Mouse (Mus musculus) stomach, embryonic 14.5 days (tissue): Measurements from ENCODE around the gene Adcy4. TPM values are rescaled to one million over a fixed set of nuclear protein-coding genes. Genes with fewer than 3 reads are reported as not detected.
A peak's percentile ranks its signal among the peaks of the same experiment; 100 is the strongest.

Source experiments
- ATAC-seq: fragments of 200-750 bp; cut with Nextera tagmentation; 2 replicates; pipeline ENCODE4 v1.8.0; 2017; ENCODE audit warnings: low read depth, moderate TSS enrichment; ENCODE audit not compliant: insufficient number of reproducible peaks, insufficient read depth, low FRiP score
- H3K27ac ChIP-seq: fragments of 300-500 bp; sonication (generic); 2 replicates; pipeline ENCODE4 v1.5.1; 2014; ENCODE audit warnings: mild to moderate bottlenecking, low read length, moderate library complexity, mixed read lengths
- H3K27me3 ChIP-seq: fragments of 300-500 bp; sonication (generic); 2 replicates; pipeline ENCODE4 v1.6.1; 2014; ENCODE audit warnings: low read length, control low read depth, mixed read lengths; ENCODE audit not compliant: control insufficient read depth, insufficient read depth
- H3K36me3 ChIP-seq: fragments of 300-500 bp; sonication (generic); 2 replicates; pipeline ENCODE4 v1.6.1; 2014; ENCODE audit warnings: mild to moderate bottlenecking, control low read depth, low read length, moderate library complexity, mixed read lengths; ENCODE audit not compliant: control insufficient read depth, insufficient read depth
- H3K4me1 ChIP-seq: fragments of 300-500 bp; sonication (generic); 2 replicates; pipeline ENCODE4 v1.6.1; 2014; ENCODE audit warnings: low read length, control low read depth, mixed read lengths; ENCODE audit not compliant: control insufficient read depth, insufficient read depth
- H3K4me2 ChIP-seq: fragments of 300-500 bp; sonication (generic); replicated peaks from 2 replicates; pipeline ENCODE4 v1.6.1; 2014; ENCODE audit warnings: low read depth, low read length, control low read depth
- H3K4me3 ChIP-seq: fragments of 300-500 bp; sonication (generic); 2 replicates; pipeline ENCODE4 v1.5.1; 2014; ENCODE audit warnings: low read depth, low read length, control low read depth
- H3K9ac ChIP-seq: fragments of 300-500 bp; sonication (generic); replicated peaks from 2 replicates; pipeline ENCODE4 v1.6.1; 2014; ENCODE audit warnings: low read depth, mild to moderate bottlenecking, control low read depth, low read length, moderate library complexity, mixed read lengths
- H3K9me3 ChIP-seq: fragments of 300-500 bp; sonication (generic); 2 replicates; pipeline ENCODE4 v1.6.1; 2016; ENCODE audit warnings: low read depth, low read length, control low read depth; ENCODE audit not compliant: control insufficient read depth
- WGBS: fragments of 180-500 bp; shearing (Covaris S2); extraction: QIAGEN DNeasy Blood & Tissue Kit; methylation state at CpG from one replicate; pipeline ENCODE4 v1.1.7; 2014; 5-methylcytosine and 5-hydroxymethylcytosine counted together
- polyA plus RNA-seq: library from polyadenylated mRNA; unstranded; fragments of >200 nt; fragmentation: Nextera tagmentation; extraction: Ambion mirVana; gene quantifications from 2 replicates; pipeline ENCODE4 v1.2.1, GENCODE M21; 2014

The Adcy4 gene
- polyA plus RNA-seq, 1 experiment from 2014 or later, result 4.3 TPM

- H3K9ac ChIP-seq, result no peak overlapping the region
- no peaks in the 10 kb centered on the region for H3K36me3 ChIP-seq
- peaks cover 5% of the 10 kb centered on the region for H3K4me1 ChIP-seq
- no peak for ATAC-seq
- no peak overlapping the region for H3K4me2 ChIP-seq
- H3K9me3 ChIP-seq, result no peaks in the 10 kb centered on the region
- no peak overlapping the region for H3K27ac ChIP-seq
- no peaks in the 10 kb centered on the region for H3K27me3 ChIP-seq
- no peak overlapping the region for H3K4me3 ChIP-seq
- 51% methylated on average over 7 of the region's 7 CpGs for WGBS
Measured at GRCm38 (mm10) chr14:55776711-55777110, 7.2 kb downstream of the Adcy4 start.

- Histone ChIP-seq H3K9me3 (no peaks in the 10 kb centered on the region), H3K4me3 (no peak overlapping the region), H3K9ac (no peak overlapping the region), H3K27me3 (peaks cover 12% of the 10 kb centered on the region; the same call in 1 of the 2 replicates), H3K27ac (no peak overlapping the region), H3K4me2 (no peak overlapping the region), H3K4me1 (0 out of 2 replicates have a peak, but pooled peaks cover 5% of the 10 kb centered on the region), H3K36me3 (no peaks in the 10 kb centered on the region)
- no peak for ATAC-seq
- WGBS, result 73% methylated on average over 16 of the region's 16 CpGs
Measured at GRCm38 (mm10) chr14:55769087-55769703, 14.7 kb downstream of the Adcy4 start.

GRCm38 (mm10) chr14:55768555-55768954, 15.3 kb downstream of the Adcy4 start:
- WGBS, result 90% methylated on average over 6 of the region's 6 CpGs
- H3K27me3 ChIP-seq, result peaks cover 12% of the 10 kb centered on the region; the same call in 1 of the 2 replicates

GRCm38 (mm10) chr14:55767519-55768414, 16.1 kb downstream of the Adcy4 start:
- H3K36me3 ChIP-seq, result no peaks in the 10 kb centered on the region
- H3K9me3 ChIP-seq, result no peaks in the 10 kb centered on the region
- peak overlapping the region; percentile 25; the same call in 1 of the 2 replicates for H3K9ac ChIP-seq
- H3K4me2 ChIP-seq, result peak overlapping the region; percentile 70
- 0 out of 2 replicates have a peak, but pooled peaks cover 5% of the 10 kb centered on the region for H3K4me1 ChIP-seq
- peak; percentile 70; the same call in 1 of the 2 replicates for ATAC-seq
- H3K27me3 ChIP-seq, result peaks cover 12% of the 10 kb centered on the region; the same call in 1 of the 2 replicates
- H3K4me3 ChIP-seq, result peak overlapping the region; percentile 34
- WGBS, result 13% methylated on average over 52 of the region's 52 CpGs
- no peak overlapping the region for H3K27ac ChIP-seq

More at GRCm38 (mm10) chr14:55768555-55768954, 15.3 kb downstream of the Adcy4 start:
- 0 out of 2 replicates have a peak, but pooled peaks cover 5% of the 10 kb centered on the region for H3K4me1 ChIP-seq
- no peak overlapping the region for H3K4me3 ChIP-seq
- no peaks in the 10 kb centered on the region for H3K36me3 ChIP-seq
- no peak overlapping the region for H3K27ac ChIP-seq
- H3K9me3 ChIP-seq, result no peaks in the 10 kb centered on the region
- ATAC-seq, result no peak
- H3K9ac ChIP-seq, result no peak overlapping the region
- no peak overlapping the region for H3K4me2 ChIP-seq

- Histone ChIP-seq H3K27me3 (peaks cover 19% of the 10 kb centered on the region; the same call in 1 of the 2 replicates), H3K9me3 (no peaks in the 10 kb centered on the region), H3K27ac (no peak within 1 kb of the TSS), H3K4me3 (no peak within 1 kb of the TSS), H3K4me2 (no peak within 1 kb of the TSS), H3K36me3 (no peaks in the 10 kb centered on the region), H3K4me1 (peaks cover 9% of the 10 kb centered on the region; the same call in 1 of the 2 replicates), H3K9ac (no peak within 1 kb of the TSS)
- 58% methylated on average over 4 of the region's 4 CpGs for WGBS
- ATAC-seq, result no peak
Measured at GRCm38 (mm10) chr14:55765696-55766095, 18.2 kb downstream of the Adcy4 start, which contains the start of gene Ltb4r1. Ltb4r1 (plus strand) TSS chr14:55765962.

GRCm38 (mm10) chr14:55763166-55763565, 20.7 kb downstream of the Adcy4 start:
- no peak overlapping the region for H3K4me3 ChIP-seq
- no peaks in the 10 kb centered on the region for H3K36me3 ChIP-seq
- peak overlapping the region; percentile 98; the same call in 1 of the 2 replicates for H3K4me2 ChIP-seq
- no peak overlapping the region for H3K27ac ChIP-seq
- 62% methylated on average over 7 of the region's 7 CpGs for WGBS
- no peak for ATAC-seq
- peaks cover 17% of the 10 kb centered on the region; the same call in 1 of the 2 replicates for H3K27me3 ChIP-seq
- H3K9me3 ChIP-seq, result no peaks in the 10 kb centered on the region
- peaks cover 11% of the 10 kb centered on the region; the same call in 1 of the 2 replicates for H3K4me1 ChIP-seq
- H3K9ac ChIP-seq, result no peak overlapping the region

GRCm38 (mm10) chr14:55762001-55762821, 21.7 kb downstream of the Adcy4 start:
- H3K9me3 ChIP-seq, result no peaks in the 10 kb centered on the region
- peak overlapping the region; percentile 63 for H3K9ac ChIP-seq
- H3K4me1 ChIP-seq, result peaks cover 6% of the 10 kb centered on the region; the same call in 1 of the 2 replicates
- ATAC-seq, result peak; percentile 44
- under 1% methylated on average over 77 of the region's 77 CpGs for WGBS
- peaks cover 13% of the 10 kb centered on the region; the same call in 1 of the 2 replicates for H3K27me3 ChIP-seq
- peak overlapping the region; percentile 98 for H3K4me2 ChIP-seq
- H3K27ac ChIP-seq, result no peak overlapping the region
- H3K4me3 ChIP-seq, result peak overlapping the region; percentile 47
- H3K36me3 ChIP-seq, result no peaks in the 10 kb centered on the region
